Mouse (Mus musculus) liver, embryonic 16.5 days (tissue): ENCODE data around the gene Zfp775. TPM values are rescaled to one million over a fixed set of nuclear protein-coding genes. Genes with fewer than 3 reads are reported as not detected.

ENCODE experiments used
- ATAC-seq: fragments of 200-750 bp; cut with Nextera tagmentation; 2 replicates; pipeline ENCODE4 v1.8.0; 2017; ENCODE audit warnings: low read depth, mild to moderate bottlenecking, moderate number of reproducible peaks, moderate library complexity
- H3K27ac ChIP-seq: fragments of 300-500 bp; sonication (generic); 2 replicates; pipeline ENCODE4 v1.5.1; 2014; ENCODE audit warnings: mild to moderate bottlenecking, low read length
- H3K27me3 ChIP-seq: fragments of 300-500 bp; sonication (generic); 2 replicates; pipeline ENCODE4 v1.6.1; 2014; ENCODE audit warnings: low read depth, low read length, mixed read lengths; ENCODE audit not compliant: control insufficient read depth, insufficient read depth
- H3K36me3 ChIP-seq: fragments of 300-500 bp; sonication (generic); 2 replicates; pipeline ENCODE4 v1.6.1; 2014; ENCODE audit warnings: mild to moderate bottlenecking; ENCODE audit not compliant: control insufficient read depth, insufficient read depth
- H3K4me1 ChIP-seq: fragments of 300-500 bp; sonication (generic); 2 replicates; pipeline ENCODE4 v1.6.1; 2014; ENCODE audit warnings: low read depth, low read length, mixed read lengths; ENCODE audit not compliant: control insufficient read depth
- H3K4me2 ChIP-seq: fragments of 300-500 bp; sonication (generic); 2 replicates; pipeline ENCODE4 v1.6.1; 2014; ENCODE audit warnings: low read depth, low read length, mixed read lengths
- H3K4me3 ChIP-seq: fragments of 300-500 bp; sonication (generic); 2 replicates; pipeline ENCODE4 v1.5.1; 2014; ENCODE audit warnings: low read depth, mild to moderate bottlenecking, low read length
- H3K9ac ChIP-seq: fragments of 300-500 bp; sonication (generic); 2 replicates; pipeline ENCODE4 v1.6.1; 2014; ENCODE audit warnings: low read depth, low read length
- H3K9me3 ChIP-seq: fragments of 300-500 bp; sonication (generic); replicated peaks from 2 replicates; pipeline ENCODE4 v1.6.1; 2016; ENCODE audit warnings: low read length; ENCODE audit not compliant: control insufficient read depth
- WGBS: fragments of 180-500 bp; shearing (Covaris S2); extraction: QIAGEN DNeasy Blood & Tissue Kit; methylation state at CpG from one replicate; pipeline ENCODE4 v1.1.7; 2014; ENCODE audit not compliant: insufficient replicate concordance; 5-methylcytosine and 5-hydroxymethylcytosine counted together
- polyA plus RNA-seq: library from polyadenylated mRNA; unstranded; fragments of >200 nt; fragmentation: Nextera tagmentation; extraction: Ambion mirVana; gene quantifications from 2 replicates; pipeline ENCODE4 v1.2.1, GENCODE M21; 2015

Gene Zfp775
- polyA plus RNA-seq, 1 experiment from 2014 or later, result 2.3 TPM

DNA sequence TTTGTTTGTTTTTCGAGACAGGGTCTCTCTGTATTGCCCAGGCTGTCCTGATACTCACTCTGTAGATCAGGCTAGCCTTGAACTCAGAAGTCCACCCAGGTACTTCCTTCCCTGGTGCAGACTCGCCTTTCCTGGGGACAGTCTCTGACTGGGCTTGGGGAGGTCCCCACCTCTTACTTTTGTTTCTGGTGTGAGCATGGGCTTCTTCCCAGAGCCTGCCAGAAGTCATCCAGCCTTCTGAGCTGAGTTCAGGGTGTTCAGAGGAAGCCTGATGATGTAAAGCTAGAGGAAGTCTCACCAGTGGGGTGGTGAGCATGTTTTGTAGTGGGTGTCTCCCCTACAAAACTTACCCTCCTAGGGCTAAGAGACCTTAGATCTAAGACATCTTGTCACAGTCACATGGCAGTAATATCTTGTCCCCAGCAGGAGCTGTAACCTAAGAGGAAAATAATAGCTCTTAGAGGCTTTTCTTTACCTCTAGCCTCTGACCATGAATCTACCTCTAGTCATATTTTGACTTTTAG is 67.6 kb downstream of the Zfp775 start:
- ATAC-seq, result no peak
- no peaks in the 10 kb centered on the region for H3K36me3 ChIP-seq
- H3K27me3 ChIP-seq, result no peaks in the 10 kb centered on the region
- no peak overlapping the region for H3K4me2 ChIP-seq
- H3K9me3 ChIP-seq, result no peaks in the 10 kb centered on the region
- H3K4me1 ChIP-seq, result no peaks in the 10 kb centered on the region; the same call in none of the 2 replicates
- H3K4me3 ChIP-seq, result no peak overlapping the region
- WGBS, result 42% methylated on average over 2 of the region's 2 CpGs
- H3K9ac ChIP-seq, result no peak overlapping the region
- no peak overlapping the region for H3K27ac ChIP-seq

Other genes with a start within 250 kb of the Zfp775 start
- gene Krba1, start 206.5 kb upstream of the Zfp775 start, polyA plus RNA-seq, result 1.7 and 1.9 TPM in 2 replicates
- gene Zfp467, start 156.2 kb upstream of the Zfp775 start, polyA plus RNA-seq, result 2.8 and 3.3 TPM in 2 replicates
- gene Sspo, start 153.8 kb upstream of the Zfp775 start, polyA plus RNA-seq, result 0.01 and 0.06 TPM in 2 replicates
- 0.84 and 1.0 TPM in 2 replicates for gene Atp6v0e2, start 64.4 kb upstream of the Zfp775 start, polyA plus RNA-seq
- 1.8 and 2.1 TPM in 2 replicates for gene Lrrc61, start 47.3 kb upstream of the Zfp775 start, polyA plus RNA-seq
- 53.4 and 57.0 TPM in 2 replicates for gene Rarres2, start 29.3 kb upstream of the Zfp775 start, polyA plus RNA-seq
- not detected in 2 replicates for gene Gm45021, start 12.5 kb upstream of the Zfp775 start, polyA plus RNA-seq
- 11.7 and 14.0 TPM in 2 replicates for gene Repin1, start 8.2 kb upstream of the Zfp775 start, polyA plus RNA-seq
- gene Gm44965, start 8.1 kb upstream of the Zfp775 start, polyA plus RNA-seq, result not detected in 2 replicates
- gene AI854703, start 24.7 kb downstream of the Zfp775 start, polyA plus RNA-seq, result 0.13 and 0.19 TPM in 2 replicates
- gene Gimap8, start 45.2 kb downstream of the Zfp775 start, polyA plus RNA-seq, result 1.0 and 1.1 TPM in 2 replicates
- gene Gimap9, start 74.1 kb downstream of the Zfp775 start, polyA plus RNA-seq, result 7.2 and 9.8 TPM in 2 replicates
- 11.0 and 11.4 TPM in 2 replicates for gene Gimap4, start 82.5 kb downstream of the Zfp775 start, polyA plus RNA-seq
- gene Gimap6, start 106.2 kb downstream of the Zfp775 start, polyA plus RNA-seq, result 8.9 and 9.9 TPM in 2 replicates
- 0.40 TPM in 1 of 2 replicates, not detected in the other for gene Gm28053, start 116.5 kb downstream of the Zfp775 start, polyA plus RNA-seq
- 0.13 and 0.16 TPM in 2 replicates for gene Gimap7, start 116.6 kb downstream of the Zfp775 start, polyA plus RNA-seq
- gene Gimap1, start 137.0 kb downstream of the Zfp775 start, polyA plus RNA-seq, result 5.7 and 5.9 TPM in 2 replicates
- gene Gimap5, start 144.1 kb downstream of the Zfp775 start, polyA plus RNA-seq, result 2.5 and 2.8 TPM in 2 replicates
- 0.20 and 0.37 TPM in 2 replicates for gene Gimap3, start 168.8 kb downstream of the Zfp775 start, polyA plus RNA-seq
- gene Tmem176a, start 238.9 kb downstream of the Zfp775 start, polyA plus RNA-seq, result 138 and 147 TPM in 2 replicates
- gene Tmem176b, start 239.4 kb downstream of the Zfp775 start, polyA plus RNA-seq, result 207 and 215 TPM in 2 replicates